Mouse (Mus musculus) myocyte (in vitro differentiated cells): ENCODE measurements around the gene Zbtb38. TPM values are rescaled to one million over a fixed set of nuclear protein-coding genes. Genes with fewer than 3 reads are reported as not detected.

Experiments used
- H3K27me3 ChIP-seq: one replicate; pipeline ENCODE4 v1.6.1; 2011; ENCODE audit not compliant: control insufficient read depth, insufficient read depth, insufficient read length
- H3K36me3 ChIP-seq: one replicate; pipeline ENCODE4 v1.6.1; 2011; ENCODE audit not compliant: control insufficient read depth, insufficient read depth
- H3K4me2 ChIP-seq: one replicate; pipeline ENCODE4 v1.6.1; 2011; ENCODE audit warnings: low read depth, control low read depth
- H3K4me3 ChIP-seq: one replicate; pipeline ENCODE4 v1.5.1; 2011; ENCODE audit warnings: mild to moderate bottlenecking, control low read depth, moderate library complexity
- H3K79me2 ChIP-seq: one replicate; pipeline ENCODE4 v1.6.1; 2011; ENCODE audit not compliant: control insufficient read depth, insufficient read depth
- H3ac ChIP-seq: one replicate; pipeline ENCODE4 v1.6.1; 2011; ENCODE audit not compliant: control insufficient read depth, insufficient read length
- CEBPB ChIP-seq: IDR thresholded peaks from 2 replicates; pipeline ENCODE4 v1.6.1; 2011; ENCODE audit warnings: mild to moderate bottlenecking, moderate library complexity; ENCODE audit not compliant: poor library complexity, insufficient read depth, severe bottlenecking
- E2F4 ChIP-seq: IDR thresholded peaks from one replicate; pipeline ENCODE4 v1.6.1; 2011; ENCODE audit warnings: mild to moderate bottlenecking, control low read depth, moderate library complexity; ENCODE audit not compliant: insufficient read depth
- MAX ChIP-seq: IDR thresholded peaks from one replicate; pipeline ENCODE4 v1.6.1; 2011; ENCODE audit warnings: low read depth, mild to moderate bottlenecking, control low read depth
- MYOD1 ChIP-seq, 3 experiments: IDR thresholded peaks; one replicate each; pipeline ENCODE4 v1.6.1; 2011; ENCODE audit warnings: control low read depth in 2 of 3, low read depth in 2 of 3, mild to moderate bottlenecking in 2 of 3, moderate library complexity in 1 of 3; ENCODE audit not compliant: insufficient read length in 2 of 3, control insufficient read depth in 1 of 3
- MYOG ChIP-seq, 3 experiments: IDR thresholded peaks; one replicate each; pipeline ENCODE4 v1.6.1; 2011; ENCODE audit warnings: control low read depth in 2 of 3, low read depth in 2 of 3, mild to moderate bottlenecking in 2 of 3; ENCODE audit not compliant: insufficient read length in 2 of 3, control insufficient read depth in 1 of 3, insufficient read depth in 1 of 3
- POLR2A ChIP-seq: IDR thresholded peaks from one replicate; pipeline ENCODE4 v1.6.1; 2011; ENCODE audit warnings: low read depth, mild to moderate bottlenecking, control low read depth, moderate library complexity; ENCODE audit not compliant: insufficient read length
- POLR2AphosphoS2 ChIP-seq: IDR thresholded peaks from one replicate; pipeline ENCODE4 v1.6.1; 2011; ENCODE audit warnings: low read depth, control low read depth; ENCODE audit not compliant: insufficient read length
- REST ChIP-seq: IDR thresholded peaks from one replicate; pipeline ENCODE4 v1.6.1; 2011; ENCODE audit warnings: mild to moderate bottlenecking, control low read depth, moderate library complexity; ENCODE audit not compliant: insufficient read depth, insufficient read length
- SRF ChIP-seq: IDR thresholded peaks from one replicate; pipeline ENCODE4 v1.6.1; 2011; ENCODE audit warnings: low read depth; ENCODE audit not compliant: control insufficient read depth, insufficient read length
- TCF12 ChIP-seq: IDR thresholded peaks from one replicate; pipeline ENCODE4 v1.6.1; 2011; ENCODE audit warnings: mild to moderate bottlenecking, control low read depth; ENCODE audit not compliant: poor library complexity, insufficient read depth, severe bottlenecking
- TCF3 ChIP-seq: IDR thresholded peaks from one replicate; pipeline ENCODE4 v1.6.1; 2011; ENCODE audit warnings: low read depth, control low read depth; ENCODE audit not compliant: insufficient read length
- USF1 ChIP-seq: IDR thresholded peaks from one replicate; pipeline ENCODE4 v1.6.1; 2011; ENCODE audit warnings: low read depth, mild to moderate bottlenecking, control low read depth, moderate library complexity
- polyA plus RNA-seq: library from polyadenylated mRNA; unstranded; fragments of >200 nt; fragmentation: generic; extraction: Trizol; gene quantifications from one replicate; pipeline ENCODE4 v1.2.1, GENCODE M21; 2012; ENCODE audit warnings: missing spikeins

The Zbtb38 gene
- polyA plus RNA-seq, 1 experiment = 9.1 TPM

DNA sequence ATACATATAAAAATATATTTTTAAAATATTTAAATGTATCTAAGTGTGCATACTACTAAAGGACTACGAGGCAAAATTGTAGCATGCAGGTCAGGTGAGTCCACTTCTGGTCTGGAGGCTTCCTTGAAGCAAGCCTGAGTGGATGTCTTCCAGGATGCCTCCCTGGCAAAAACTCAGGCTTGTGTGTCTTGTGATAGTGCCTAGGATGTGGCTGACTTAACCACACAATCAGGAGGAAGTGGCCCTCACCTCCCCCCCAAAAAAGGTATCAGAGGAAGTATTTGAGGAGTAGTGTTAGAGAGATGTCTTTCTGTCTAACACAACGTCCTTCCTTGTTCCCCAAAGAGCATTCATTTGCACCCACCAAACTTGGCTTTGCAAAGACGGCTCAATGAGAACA, 32.6 kb upstream of the Zbtb38 start:
- Histone ChIP-seq H3K4me2 (no peak overlapping the region), H3K4me3 (no peak overlapping the region), H3K79me2 (no peaks in the 10 kb centered on the region), H3K36me3 (no peaks in the 10 kb centered on the region), H3ac (no peak overlapping the region), H3K27me3 (no peaks in the 10 kb centered on the region)
- no peak for TF ChIP-seq REST
- TF ChIP-seq TCF3 = no peak
- TF ChIP-seq POLR2A = no peak
- TF ChIP-seq TCF12 = no peak
- no peak for TF ChIP-seq USF1

GRCm38 (mm10) chr9:96783667-96784066, 31.0 kb upstream of the Zbtb38 start:
- H3ac ChIP-seq = no peak overlapping the region
- H3K4me3 ChIP-seq = no peak overlapping the region
- no peaks in the 10 kb centered on the region for H3K27me3 ChIP-seq
- H3K36me3 ChIP-seq = no peaks in the 10 kb centered on the region
- peak overlapping the region; percentile 78 for H3K4me2 ChIP-seq
- no peaks in the 10 kb centered on the region for H3K79me2 ChIP-seq
- TF ChIP-seq POLR2A (peak; percentile 2), MAX (no peak)

- H3K27me3 ChIP-seq = no peaks in the 10 kb centered on the region
- TF ChIP-seq USF1 = no peak
- TF ChIP-seq MAX = no peak
- TF ChIP-seq MYOG (IDR thresholded peaks at IDR 0.05; ENCODE audit: control insufficient read depth in 1 of 3, insufficient read depth in 1 of 3, insufficient read length in 2 of 3, low read depth in 2 of 3) = peak in 1 of 3 experiments; percentile 64
- TF ChIP-seq POLR2AphosphoS2 = no peak
- TF ChIP-seq TCF3 = no peak
- no peak for TF ChIP-seq REST
- no peak for TF ChIP-seq POLR2A
- no peak for TF ChIP-seq E2F4
- TF ChIP-seq SRF = no peak
- TF ChIP-seq CEBPB = no peak
- TF ChIP-seq MYOD1 (IDR thresholded peaks at IDR 0.05; ENCODE audit: control insufficient read depth in 1 of 3, insufficient read length in 2 of 3, low read depth in 2 of 3) = peak in 1 of 3 experiments; percentile 66
- no peak for TF ChIP-seq TCF12
- no peaks in the 10 kb centered on the region for H3K79me2 ChIP-seq
- no peak overlapping the region for H3ac ChIP-seq
- peak overlapping the region; percentile 78 for H3K4me2 ChIP-seq
- H3K36me3 ChIP-seq = no peaks in the 10 kb centered on the region
- H3K4me3 ChIP-seq = no peak overlapping the region
Measured at GRCm38 (mm10) chr9:96783258-96783657, 30.6 kb upstream of the Zbtb38 start.

DNA sequence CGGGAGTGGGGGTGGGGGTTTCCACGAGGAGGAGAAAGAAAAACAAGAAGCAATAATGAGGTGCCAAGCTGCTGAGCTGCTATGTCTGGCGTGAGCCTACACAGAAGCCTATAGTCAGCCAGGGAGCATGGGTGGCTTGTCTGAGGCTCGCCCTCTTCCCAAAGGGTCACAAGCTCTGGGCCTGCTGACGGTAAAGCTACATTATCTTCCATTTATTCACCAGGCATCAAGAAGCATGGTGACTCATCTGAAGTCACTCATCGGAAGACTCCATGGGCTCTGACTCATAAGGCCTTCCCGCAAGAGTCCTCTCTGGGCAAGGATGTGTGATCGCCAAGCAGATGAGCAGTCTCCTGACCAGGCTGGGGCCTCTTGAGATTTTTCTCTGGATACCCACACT, 29.4 kb upstream of the Zbtb38 start:
- no peaks in the 10 kb centered on the region for H3K36me3 ChIP-seq
- no peaks in the 10 kb centered on the region for H3K27me3 ChIP-seq
- TF ChIP-seq MAX (peak; percentile 29), POLR2AphosphoS2 (no peak)
- H3K4me3 ChIP-seq = no peak overlapping the region
- H3K79me2 ChIP-seq = no peaks in the 10 kb centered on the region
- H3K4me2 ChIP-seq = peak overlapping the region; percentile 78
- no peak overlapping the region for H3ac ChIP-seq

GRCm38 (mm10) chr9:96773146-96773545, 20.5 kb upstream of the Zbtb38 start:
- no peak overlapping the region for H3ac ChIP-seq
- no peaks in the 10 kb centered on the region for H3K36me3 ChIP-seq
- H3K4me3 ChIP-seq = no peak overlapping the region
- H3K4me2 ChIP-seq = peak overlapping the region; percentile 55
- no peaks in the 10 kb centered on the region for H3K27me3 ChIP-seq
- TF ChIP-seq E2F4 (no peak), MYOG (IDR thresholded peaks at IDR 0.05; ENCODE audit: control insufficient read depth in 1 of 3, insufficient read depth in 1 of 3, insufficient read length in 2 of 3, low read depth in 2 of 3) (no peak), MAX (no peak), TCF3 (no peak), TCF12 (no peak), REST (no peak), CEBPB (no peak), POLR2A (no peak), SRF (no peak), POLR2AphosphoS2 (no peak), MYOD1 (IDR thresholded peaks at IDR 0.05; ENCODE audit: control insufficient read depth in 1 of 3, insufficient read length in 2 of 3, low read depth in 2 of 3) (no peak), USF1 (no peak)
- H3K79me2 ChIP-seq = no peaks in the 10 kb centered on the region

DNA sequence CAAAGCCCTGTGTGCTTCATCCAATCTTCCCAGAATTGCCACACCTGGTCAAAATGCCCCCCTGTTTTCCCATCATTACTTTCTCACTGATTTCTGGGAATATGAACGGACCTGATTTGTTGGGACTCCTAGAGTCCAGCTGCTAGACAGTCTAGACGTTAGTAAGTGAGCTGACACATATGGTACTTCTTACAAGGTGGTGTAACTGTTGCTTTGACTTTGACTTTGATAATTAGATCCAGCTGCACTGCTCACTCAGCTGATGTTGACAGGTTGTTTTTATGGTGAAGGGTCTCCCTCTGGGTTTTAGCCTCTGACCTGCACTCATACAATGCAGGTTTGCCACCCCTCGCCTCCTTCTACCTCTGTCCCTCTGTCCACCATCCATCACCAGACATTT, 17.8 kb upstream of the Zbtb38 start:
- no peaks in the 10 kb centered on the region for H3K79me2 ChIP-seq
- H3K4me2 ChIP-seq = no peak overlapping the region
- TF ChIP-seq TCF12 (no peak), E2F4 (no peak), POLR2A (no peak), SRF (no peak), CEBPB (no peak), POLR2AphosphoS2 (no peak), MAX (no peak), USF1 (no peak), MYOD1 (IDR thresholded peaks at IDR 0.05; ENCODE audit: control insufficient read depth in 1 of 3, insufficient read length in 2 of 3, low read depth in 2 of 3) (no peak), REST (no peak), MYOG (IDR thresholded peaks at IDR 0.05; ENCODE audit: control insufficient read depth in 1 of 3, insufficient read depth in 1 of 3, insufficient read length in 2 of 3, low read depth in 2 of 3) (no peak), TCF3 (no peak)
- H3K4me3 ChIP-seq = no peak overlapping the region
- no peaks in the 10 kb centered on the region for H3K36me3 ChIP-seq
- no peaks in the 10 kb centered on the region for H3K27me3 ChIP-seq
- no peak overlapping the region for H3ac ChIP-seq
